Mouse (Mus musculus): ENCODE results near the gene Atg3. TPM values are rescaled to one million over a fixed set of nuclear protein-coding genes. Genes with fewer than 3 reads are reported as not detected.

Atg3 gene
- polyA plus RNA-seq, 1 experiment from 2014 or later, result 38.8 TPM

GRCm38 (mm10) chr16:45233007-45233406 is 74.4 kb downstream of the Atg3 start:
- DNase-seq (ENCODE audit: low spot score), result no peak
- H3K4me1 ChIP-seq (replicated peaks; ENCODE audit: control insufficient read depth, insufficient read depth), result no peaks in the 10 kb centered on the region
- WGBS, result 90% methylated on average over 3 of the region's 3 CpGs
- ATAC-seq (ENCODE audit: low FRiP score, low TSS enrichment), result no peak
- H3K36me3 ChIP-seq (ENCODE audit: control insufficient read depth, insufficient read depth, low read length), result no peaks in the 10 kb centered on the region
- no peak overlapping the region for H3K27ac ChIP-seq (replicated peaks)
- H3K9me3 ChIP-seq (ENCODE audit: control insufficient read depth, low read length), result no peaks in the 10 kb centered on the region
- no peak overlapping the region for H3K9ac ChIP-seq (ENCODE audit: low read length)
- H3K27me3 ChIP-seq (ENCODE audit: control insufficient read depth, insufficient read depth, low read length), result no peaks in the 10 kb centered on the region
- no peak overlapping the region for H3K4me2 ChIP-seq (replicated peaks; ENCODE audit: low read depth)
- H3K4me3 ChIP-seq (ENCODE audit: low read depth, low read length), result no peak overlapping the region
- TF ChIP-seq EP300 (optimal IDR thresholded peaks at IDR 0.05), result no peak
- TF ChIP-seq CTCF (IDR thresholded peaks at IDR 0.05; ENCODE audit: low read depth), result no peak

Other genes with a start within 250 kb of the Atg3 start
- 0.61 and 0.93 TPM in 2 replicates for gene Cd200r3, start 215.1 kb upstream of the Atg3 start, polyA plus RNA-seq (2015; fragmentation: Nextera tagmentation; extraction: Ambion mirVana)
- gene Ccdc80, start 65.4 kb upstream of the Atg3 start, polyA plus RNA-seq (2015; fragmentation: Nextera tagmentation; extraction: Ambion mirVana), result 51.9 and 56.1 TPM in 2 replicates
- gene Slc35a5, start 79 bp upstream of the Atg3 start, polyA plus RNA-seq (2015; fragmentation: Nextera tagmentation; extraction: Ambion mirVana), result 12.8 and 13.0 TPM in 2 replicates
- gene Btla, start 65.5 kb downstream of the Atg3 start, polyA plus RNA-seq (2015; fragmentation: Nextera tagmentation; extraction: Ambion mirVana), result 0.06 and 0.07 TPM in 2 replicates

Measured in stomach, postnatal 0 days (tissue).